Mouse (Mus musculus) testis, adult 2 months (tissue): ENCODE data around the gene Ccnd3. TPM values are rescaled to one million over a fixed set of nuclear protein-coding genes. Genes with fewer than 3 reads are reported as not detected.

ENCODE experiments used
- H3K27ac ChIP-seq: fragments of 200-500 bp; 2 replicates; pipeline ENCODE4 v1.5.1; 2012; ENCODE audit warnings: low read depth, low read length; ENCODE audit not compliant: control insufficient read depth, insufficient read depth
- H3K27me3 ChIP-seq: fragments of 200-500 bp; 2 replicates; pipeline ENCODE4 v1.6.1; 2012; ENCODE audit warnings: mild to moderate bottlenecking, low read length, moderate library complexity; ENCODE audit not compliant: control insufficient read depth, insufficient read depth
- H3K36me3 ChIP-seq: fragments of 200-500 bp; 2 replicates; pipeline ENCODE4 v1.6.1; 2012; ENCODE audit warnings: mild to moderate bottlenecking, low read length; ENCODE audit not compliant: control insufficient read depth, insufficient read depth
- H3K4me1 ChIP-seq: fragments of 200-500 bp; 2 replicates; pipeline ENCODE4 v1.6.1; 2012; ENCODE audit warnings: low read length; ENCODE audit not compliant: control insufficient read depth, insufficient read depth
- H3K4me3 ChIP-seq: fragments of 200-500 bp; 2 replicates; pipeline ENCODE4 v1.5.1; 2012; ENCODE audit warnings: low read depth, mild to moderate bottlenecking, low read length, moderate library complexity, mixed read lengths; ENCODE audit not compliant: control insufficient read depth
- CTCF ChIP-seq: fragments of 200-500 bp; IDR thresholded peaks from 2 replicates; pipeline ENCODE4 v1.5.1; 2012; ENCODE audit warnings: low read depth, mild to moderate bottlenecking, inconsistent platforms, low read length, moderate library complexity; ENCODE audit not compliant: control insufficient read depth, insufficient read depth, insufficient replicate concordance
- POLR2A ChIP-seq: fragments of 200-500 bp; IDR thresholded peaks from 2 replicates; pipeline ENCODE4 v1.6.1; 2012; ENCODE audit warnings: low read depth, mild to moderate bottlenecking, inconsistent platforms, low read length, moderate library complexity; ENCODE audit not compliant: control insufficient read depth
- polyA plus RNA-seq: library from polyadenylated mRNA; depleted of rRNA; stranded (reverse); fragments of >200 nt; gene quantifications from 2 replicates; pipeline ENCODE4 v1.2.3, GENCODE M21; 2012

The Ccnd3 gene
- polyA plus RNA-seq, 1 experiment, result 253 TPM

- Histone ChIP-seq H3K27ac (no peak overlapping the region), H3K27me3 (no peaks in the 10 kb centered on the region), H3K4me3 (no peak overlapping the region), H3K4me1 (peaks cover 2% of the 10 kb centered on the region), H3K36me3 (no peaks in the 10 kb centered on the region)
- TF ChIP-seq POLR2A (no peak), CTCF (no peak)
These were observed 34.3 kb downstream of the Ccnd3 start for GRCm38 (mm10) chr17:47539128-47539527.

- Histone ChIP-seq H3K4me1 (peaks cover 2% of the 10 kb centered on the region), H3K4me3 (no peak overlapping the region; the same call in 1 of the 2 replicates), H3K27ac (no peak overlapping the region), H3K36me3 (no peaks in the 10 kb centered on the region), H3K27me3 (no peaks in the 10 kb centered on the region)
- TF ChIP-seq POLR2A (no peak), CTCF (no peak)
These were observed 37.2 kb downstream of the Ccnd3 start for GRCm38 (mm10) chr17:47542061-47542460.

- H3K4me3 ChIP-seq, result no peak overlapping the region
- H3K27me3 ChIP-seq, result no peaks in the 10 kb centered on the region
- H3K4me1 ChIP-seq, result peaks cover 2% of the 10 kb centered on the region
- TF ChIP-seq POLR2A, result no peak
- TF ChIP-seq CTCF, result no peak
- no peaks in the 10 kb centered on the region for H3K36me3 ChIP-seq
- H3K27ac ChIP-seq, result no peak overlapping the region
These were observed 38.3 kb downstream of the Ccnd3 start for GRCm38 (mm10) chr17:47543051-47543650.

- H3K27ac ChIP-seq, result no peak overlapping the region
- no peaks in the 10 kb centered on the region for H3K27me3 ChIP-seq
- no peak for TF ChIP-seq POLR2A
- no peak for TF ChIP-seq CTCF
- peaks cover 2% of the 10 kb centered on the region for H3K4me1 ChIP-seq
- H3K4me3 ChIP-seq, result no peak overlapping the region
- no peaks in the 10 kb centered on the region for H3K36me3 ChIP-seq
These were observed 40.3 kb downstream of the Ccnd3 start for GRCm38 (mm10) chr17:47545154-47545553.

- H3K4me3 ChIP-seq, result no peak overlapping the region
- H3K36me3 ChIP-seq, result no peaks in the 10 kb centered on the region
- no peaks in the 10 kb centered on the region for H3K27me3 ChIP-seq
- no peak for TF ChIP-seq CTCF
- no peak for TF ChIP-seq POLR2A
- no peak overlapping the region; the same call in 1 of the 2 replicates for H3K27ac ChIP-seq
- peaks cover 2% of the 10 kb centered on the region for H3K4me1 ChIP-seq
These were observed 41.0 kb downstream of the Ccnd3 start for GRCm38 (mm10) chr17:47545861-47546331.

GRCm38 (mm10) chr17:47551049-47551448, 46.2 kb downstream of the Ccnd3 start:
- no peaks in the 10 kb centered on the region; the same call in 1 of the 2 replicates for H3K4me1 ChIP-seq
- no peaks in the 10 kb centered on the region for H3K27me3 ChIP-seq
- H3K27ac ChIP-seq, result no peak overlapping the region
- no peak for TF ChIP-seq CTCF
- TF ChIP-seq POLR2A, result no peak
- H3K36me3 ChIP-seq, result no peaks in the 10 kb centered on the region
- H3K4me3 ChIP-seq, result no peak overlapping the region

GRCm38 (mm10) chr17:47552994-47553393, 48.1 kb downstream of the Ccnd3 start:
- TF ChIP-seq CTCF (no peak), POLR2A (no peak)
- no peak overlapping the region for H3K4me3 ChIP-seq
- no peaks in the 10 kb centered on the region for H3K36me3 ChIP-seq
- H3K4me1 ChIP-seq, result no peaks in the 10 kb centered on the region; the same call in 1 of the 2 replicates
- no peaks in the 10 kb centered on the region for H3K27me3 ChIP-seq
- no peak overlapping the region for H3K27ac ChIP-seq
